8 mouse cellular contexts compared by ENCODE assay signal in the genomic region with DNA sequence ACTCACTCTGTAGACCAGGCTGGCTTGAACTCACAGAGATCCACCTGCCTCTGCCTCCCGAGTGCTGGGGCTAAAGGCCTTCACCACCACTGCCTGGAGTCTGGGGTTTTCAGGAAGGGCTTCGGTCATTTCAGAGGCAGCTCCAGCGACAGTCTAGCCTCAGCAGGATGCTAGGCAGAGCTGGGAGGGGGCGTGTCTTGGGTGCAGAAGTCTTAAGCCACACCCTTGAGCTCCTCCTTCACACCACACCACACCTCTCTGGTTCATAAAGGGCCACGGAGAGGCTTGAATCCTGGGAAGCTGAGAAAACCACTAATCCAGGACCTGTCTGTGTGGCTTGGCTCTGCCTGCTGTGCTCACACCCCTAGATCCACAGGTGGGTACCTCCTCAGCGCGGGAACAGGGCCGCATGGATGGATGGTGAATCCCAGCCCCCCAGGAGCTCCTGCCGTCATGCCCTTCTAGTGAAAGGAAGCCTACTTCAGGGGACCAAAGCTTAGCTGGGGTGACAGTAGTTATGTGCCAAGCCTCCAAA. TPM values are rescaled to one million over a fixed set of nuclear protein-coding genes. Genes with fewer than 3 reads are reported as not detected.
DNase-seq lines count a peak whose midpoint lies in the region; ATAC-seq and TF ChIP-seq lines count a peak whose summit lies in the region.

A gene (plus strand): TSS at position 293 of the 535 bp plus-strand sequence.

- no peaks in the 10 kb centered on the region for H3K27me3 ChIP-seq in forebrain, embryonic 16.5 days (replicated peaks; ENCODE audit: control insufficient read depth, insufficient read depth, low read length)
- no peaks in the 10 kb centered on the region for H3K27me3 ChIP-seq in hindbrain, embryonic 13.5 days
- no peaks in the 10 kb centered on the region for H3K27me3 ChIP-seq in limb, embryonic 15.5 days
- no peaks in the 10 kb centered on the region for H3K27me3 ChIP-seq in midbrain, postnatal 0 days (ENCODE audit: insufficient read depth, low read length)

- 24% methylated on average over 9 of the region's 9 CpGs for WGBS in forebrain, embryonic 16.5 days
- WGBS in hindbrain, embryonic 13.5 days: 22% methylated on average over 9 of the region's 9 CpGs
- WGBS in limb, embryonic 15.5 days: 26% methylated on average over 9 of the region's 9 CpGs
- WGBS in midbrain, postnatal 0 days: 29% methylated on average over 9 of the region's 9 CpGs

- H3K4me1 ChIP-seq in forebrain, embryonic 16.5 days (replicated peaks; ENCODE audit: control insufficient read depth, insufficient read depth, low read length): peaks cover 8% of the 10 kb centered on the region
- peaks cover 14% of the 10 kb centered on the region for H3K4me1 ChIP-seq in hindbrain, embryonic 13.5 days (replicated peaks)
- peaks cover 10% of the 10 kb centered on the region for H3K4me1 ChIP-seq in limb, embryonic 15.5 days
- peaks cover 8% of the 10 kb centered on the region; the same call in 1 of the 2 replicates for H3K4me1 ChIP-seq in midbrain, postnatal 0 days (ENCODE audit: insufficient read depth, low read length)

- no peak for ATAC-seq in forebrain, embryonic 16.5 days
- no peak for ATAC-seq in hindbrain, embryonic 13.5 days (ENCODE audit: low FRiP score)
- no peak for ATAC-seq in limb, embryonic 15.5 days (ENCODE audit: insufficient number of reproducible peaks, low FRiP score, low TSS enrichment, low read depth)
- ATAC-seq in midbrain, postnatal 0 days (ENCODE audit: low FRiP score): no peak

- H3K4me2 ChIP-seq in forebrain, embryonic 16.5 days (ENCODE audit: low read length): no peak within 1 kb of the TSS
- no peak within 1 kb of the TSS for H3K4me2 ChIP-seq in hindbrain, embryonic 13.5 days
- no peak within 1 kb of the TSS for H3K4me2 ChIP-seq in limb, embryonic 15.5 days
- no peak within 1 kb of the TSS for H3K4me2 ChIP-seq in midbrain, postnatal 0 days (ENCODE audit: low read depth, low read length, poor library complexity, severe bottlenecking)

- no peaks in the 10 kb centered on the region for H3K9me3 ChIP-seq in forebrain, embryonic 16.5 days (ENCODE audit: control insufficient read depth, low read length)
- H3K9me3 ChIP-seq in hindbrain, embryonic 13.5 days: no peaks in the 10 kb centered on the region
- H3K9me3 ChIP-seq in limb, embryonic 15.5 days: no peaks in the 10 kb centered on the region
- no peaks in the 10 kb centered on the region for H3K9me3 ChIP-seq in midbrain, postnatal 0 days (ENCODE audit: low read length)

- TF ChIP-seq CTCF in midbrain, postnatal 0 days (IDR thresholded peaks at IDR 0.05): no peak

- no peak within 1 kb of the TSS for H3K27ac ChIP-seq in forebrain, embryonic 16.5 days (ENCODE audit: low read length)
- H3K27ac ChIP-seq in hindbrain, embryonic 13.5 days: no peak within 1 kb of the TSS
- H3K27ac ChIP-seq in limb, embryonic 15.5 days: no peak within 1 kb of the TSS
- H3K27ac ChIP-seq in midbrain, postnatal 0 days (ENCODE audit: low read depth, low read length): no peak within 1 kb of the TSS

- H3K36me3 ChIP-seq in forebrain, embryonic 16.5 days (ENCODE audit: control insufficient read depth, insufficient read depth): no peaks in the 10 kb centered on the region
- no peaks in the 10 kb centered on the region for H3K36me3 ChIP-seq in hindbrain, embryonic 13.5 days
- H3K36me3 ChIP-seq in limb, embryonic 15.5 days: no peaks in the 10 kb centered on the region
- no peaks in the 10 kb centered on the region for H3K36me3 ChIP-seq in midbrain, postnatal 0 days (ENCODE audit: insufficient read depth, low read length)

- no peak within 1 kb of the TSS for H3K9ac ChIP-seq in forebrain, embryonic 16.5 days (replicated peaks; ENCODE audit: low read depth, low read length)
- no peak within 1 kb of the TSS for H3K9ac ChIP-seq in hindbrain, embryonic 13.5 days
- no peak within 1 kb of the TSS for H3K9ac ChIP-seq in limb, embryonic 15.5 days
- H3K9ac ChIP-seq in midbrain, postnatal 0 days (replicated peaks; ENCODE audit: low read length, poor library complexity, severe bottlenecking): no peak within 1 kb of the TSS

- no peak within 1 kb of the TSS for H3K4me3 ChIP-seq in forebrain, embryonic 16.5 days (replicated peaks; ENCODE audit: low read length)
- no peak within 1 kb of the TSS for H3K4me3 ChIP-seq in hindbrain, embryonic 13.5 days
- no peak within 1 kb of the TSS for H3K4me3 ChIP-seq in limb, embryonic 15.5 days
- no peak within 1 kb of the TSS for H3K4me3 ChIP-seq in midbrain, postnatal 0 days (ENCODE audit: low read depth, low read length)

- DNase-seq in embryo, embryonic 10 days (ENCODE audit: low spot score): peak; percentile 73
- DNase-seq in embryo, embryonic 9.5 days (ENCODE audit: extremely low spot score): no peak
- no peak for DNase-seq in adrenal gland, adult 2 months
- DNase-seq in midbrain, postnatal 0 days (ENCODE audit: low spot score): no peak
- DNase-seq in cerebellum, adult 18-20 months: no peak

RNA-seq across cellular contexts. Expression of the gene that starts here (rescaled TPM):
- total RNA-seq in adrenal gland, adult 2 months (2021): 100 to 1,000 TPM; 265 to 364 TPM
- polyA plus RNA-seq in adrenal gland, adult 2 months (2012; rRNA removed): 371 and 563 TPM in 2 replicates
- 104 and 121 TPM in 2 replicates for polyA plus RNA-seq in forebrain, embryonic 16.5 days (2015; fragmentation: Nextera tagmentation; extraction: Ambion mirVana)
- polyA plus RNA-seq in hindbrain, embryonic 13.5 days (2015; fragmentation: Nextera tagmentation; extraction: Ambion mirVana): 107 TPM in 2 replicates
- polyA plus RNA-seq in limb, embryonic 15.5 days (2015; fragmentation: Nextera tagmentation; extraction: Ambion mirVana): 93.7 and 99.2 TPM in 2 replicates
- total RNA-seq in midbrain, postnatal 0 days (2014; rRNA removed): 75.2 and 85.5 TPM in 2 replicates
- 94.1 and 96.5 TPM in 2 replicates for polyA plus RNA-seq in midbrain, postnatal 0 days (2015; fragmentation: Nextera tagmentation; extraction: Ambion mirVana)
